Mouse (Mus musculus) adrenal gland, postnatal 25 days (tissue): ENCODE data around the gene Gm11238. TPM values are rescaled to one million over a fixed set of nuclear protein-coding genes. Genes with fewer than 3 reads are reported as not detected.
"Not testable (repeated sequence)": the region's sequence is repeated elsewhere in the genome, so short reads cannot be mapped to it uniquely, and the experiment has no call there.

Source experiments
- DNase-seq: peaks from one replicate; pipeline ENCODE4 v3.0.0; 2021; ENCODE audit warnings: mixed read lengths
- long read RNA-seq: library from polyadenylated mRNA; stranded (forward); transcript quantifications from one replicate; pipeline ENCODE4 v2.0.0, GENCODE M21; 2021
- total RNA-seq: library from RNA; stranded (reverse); gene quantifications from 2 replicates; pipeline ENCODE4 v1.2.3, GENCODE M21; 2021

The Gm11238 gene
- total RNA-seq: not detected in 2 replicates
- long read RNA-seq: 0 reads

DNA sequence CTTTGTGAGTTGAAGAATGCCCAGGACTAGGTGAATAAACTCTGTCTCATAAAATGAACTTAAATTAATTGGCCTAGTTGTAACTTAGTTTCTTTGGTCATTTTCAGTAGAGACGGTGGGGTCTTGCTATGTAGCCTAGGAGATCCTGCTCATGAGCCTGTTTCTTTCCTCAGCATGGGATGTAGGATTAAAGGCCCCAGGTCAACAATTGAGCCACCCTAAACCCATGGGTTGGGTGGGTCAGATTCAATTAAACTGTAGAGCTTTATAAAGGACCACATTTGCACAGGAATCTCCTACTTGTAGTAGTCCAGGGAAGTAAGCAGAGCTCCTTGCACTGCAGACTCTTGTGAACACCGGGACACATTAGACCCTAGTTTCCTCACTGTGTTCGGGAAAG, at the start of gene Gm11238:
Gene Gm11238, plus strand, starts transcription at position 301 of the 400 bp plus-strand sequence.
- not testable (repeated sequence) for DNase-seq

DNA sequence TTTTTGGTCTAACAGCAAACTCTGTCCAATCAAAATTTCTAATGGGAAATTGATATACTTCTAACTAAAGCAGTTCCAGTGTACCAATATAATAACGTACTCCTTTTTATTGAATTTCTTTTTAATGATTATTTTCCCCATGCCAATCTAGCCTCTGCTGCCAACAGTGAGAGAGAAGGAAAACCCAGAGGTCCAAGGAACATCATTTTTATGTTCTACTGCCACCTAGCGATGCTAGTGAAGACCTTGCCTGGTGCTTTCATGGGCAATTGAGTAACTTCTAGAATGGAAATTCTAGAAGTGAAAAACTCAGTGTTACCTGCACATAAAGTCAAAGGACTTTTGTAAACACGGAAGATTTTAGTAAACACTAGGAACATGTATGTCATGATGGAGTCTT, 8.4 kb upstream of the Gm11238 start:
- no peak for DNase-seq

DNA sequence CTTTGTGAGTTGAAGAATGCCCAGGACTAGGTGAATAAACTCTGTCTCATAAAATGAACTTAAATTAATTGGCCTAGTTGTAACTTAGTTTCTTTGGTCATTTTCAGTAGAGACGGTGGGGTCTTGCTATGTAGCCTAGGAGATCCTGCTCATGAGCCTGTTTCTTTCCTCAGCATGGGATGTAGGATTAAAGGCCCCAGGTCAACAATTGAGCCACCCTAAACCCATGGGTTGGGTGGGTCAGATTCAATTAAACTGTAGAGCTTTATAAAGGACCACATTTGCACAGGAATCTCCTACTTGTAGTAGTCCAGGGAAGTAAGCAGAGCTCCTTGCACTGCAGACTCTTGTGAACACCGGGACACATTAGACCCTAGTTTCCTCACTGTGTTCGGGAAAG, 15.0 kb downstream of the Gm11238 start, which contains the start of gene Gm11237:
Gene Gm11237, plus strand, starts transcription at position 301 of the 400 bp plus-strand sequence.
- DNase-seq: not testable (repeated sequence)

DNA sequence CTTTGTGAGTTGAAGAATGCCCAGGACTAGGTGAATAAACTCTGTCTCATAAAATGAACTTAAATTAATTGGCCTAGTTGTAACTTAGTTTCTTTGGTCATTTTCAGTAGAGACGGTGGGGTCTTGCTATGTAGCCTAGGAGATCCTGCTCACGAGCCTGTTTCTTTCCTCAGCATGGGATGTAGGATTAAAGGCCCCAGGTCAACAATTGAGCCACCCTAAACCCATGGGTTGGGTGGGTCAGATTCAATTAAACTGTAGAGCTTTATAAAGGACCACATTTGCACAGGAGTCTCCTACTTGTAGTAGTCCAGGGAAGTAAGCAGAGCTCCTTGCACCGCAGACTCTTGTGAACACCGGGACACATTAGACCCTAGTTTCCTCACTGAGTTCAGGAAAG, 30.1 kb downstream of the Gm11238 start, which contains the start of gene Gm11236:
Gene Gm11236, plus strand, starts transcription at position 301 of the 400 bp plus-strand sequence.
- DNase-seq: not testable (repeated sequence)

DNA sequence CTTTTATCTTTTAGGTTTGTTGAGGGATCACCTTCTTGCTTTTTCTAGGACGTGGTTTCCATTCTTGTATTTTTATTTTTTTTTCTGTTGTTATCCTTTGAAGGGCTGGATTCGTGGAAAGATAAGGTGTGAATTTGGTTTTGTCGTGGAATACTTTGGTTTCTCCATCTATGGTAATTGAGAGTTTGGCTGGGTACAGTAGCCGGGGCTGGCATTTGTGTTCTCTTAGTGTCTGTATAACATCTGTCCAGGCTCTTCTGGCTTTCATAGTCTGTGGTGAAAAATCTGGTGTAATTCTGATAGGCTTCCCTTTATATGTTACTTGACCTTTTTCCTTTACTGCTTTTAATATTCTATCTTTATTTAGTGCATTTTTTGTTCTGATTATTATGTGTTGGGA, 54.2 kb downstream of the Gm11238 start:
- DNase-seq: peak; percentile 0

DNA sequence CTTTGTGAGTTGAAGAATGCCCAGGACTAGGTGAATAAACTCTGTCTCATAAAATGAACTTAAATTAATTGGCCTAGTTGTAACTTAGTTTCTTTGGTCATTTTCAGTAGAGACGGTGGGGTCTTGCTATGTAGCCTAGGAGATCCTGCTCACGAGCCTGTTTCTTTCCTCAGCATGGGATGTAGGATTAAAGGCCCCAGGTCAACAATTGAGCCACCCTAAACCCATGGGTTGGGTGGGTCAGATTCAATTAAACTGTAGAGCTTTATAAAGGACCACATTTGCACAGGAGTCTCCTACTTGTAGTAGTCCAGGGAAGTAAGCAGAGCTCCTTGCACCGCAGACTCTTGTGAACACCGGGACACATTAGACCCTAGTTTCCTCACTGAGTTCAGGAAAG, 60.4 kb downstream of the Gm11238 start, which contains the start of gene Gm11239:
Gene Gm11239, plus strand, starts transcription at position 301 of the 400 bp plus-strand sequence.
- DNase-seq: not testable (repeated sequence)

DNA sequence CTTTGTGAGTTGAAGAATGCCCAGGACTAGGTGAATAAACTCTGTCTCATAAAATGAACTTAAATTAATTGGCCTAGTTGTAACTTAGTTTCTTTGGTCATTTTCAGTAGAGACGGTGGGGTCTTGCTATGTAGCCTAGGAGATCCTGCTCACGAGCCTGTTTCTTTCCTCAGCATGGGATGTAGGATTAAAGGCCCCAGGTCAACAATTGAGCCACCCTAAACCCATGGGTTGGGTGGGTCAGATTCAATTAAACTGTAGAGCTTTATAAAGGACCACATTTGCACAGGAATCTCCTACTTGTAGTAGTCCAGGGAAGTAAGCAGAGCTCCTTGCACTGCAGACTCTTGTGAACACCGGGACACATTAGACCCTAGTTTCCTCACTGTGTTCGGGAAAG, 75.5 kb downstream of the Gm11238 start, which contains the start of gene Gm428:
Gene Gm428, plus strand, starts transcription at position 301 of the 400 bp plus-strand sequence.
- DNase-seq: not testable (repeated sequence)

Other genes starting within 250 kb of the Gm11238 start
- gene Gm11487, start 202.8 kb upstream of the Gm11238 start, total RNA-seq: not detected in 2 replicates
- gene Gm11237, start 15.1 kb downstream of the Gm11238 start, total RNA-seq: not detected in 2 replicates
- gene Gm11236, start 30.2 kb downstream of the Gm11238 start, total RNA-seq: not detected in 2 replicates
- not detected in 2 replicates for gene Gm11239, start 60.5 kb downstream of the Gm11238 start, total RNA-seq
- gene Gm428, start 75.6 kb downstream of the Gm11238 start, total RNA-seq: not detected in 2 replicates
- gene Rasef, start 183.1 kb downstream of the Gm11238 start, total RNA-seq: not detected in 2 replicates